Mouse (Mus musculus): ENCODE measurements around the gene Fat1.

The Fat1 gene

DNA sequence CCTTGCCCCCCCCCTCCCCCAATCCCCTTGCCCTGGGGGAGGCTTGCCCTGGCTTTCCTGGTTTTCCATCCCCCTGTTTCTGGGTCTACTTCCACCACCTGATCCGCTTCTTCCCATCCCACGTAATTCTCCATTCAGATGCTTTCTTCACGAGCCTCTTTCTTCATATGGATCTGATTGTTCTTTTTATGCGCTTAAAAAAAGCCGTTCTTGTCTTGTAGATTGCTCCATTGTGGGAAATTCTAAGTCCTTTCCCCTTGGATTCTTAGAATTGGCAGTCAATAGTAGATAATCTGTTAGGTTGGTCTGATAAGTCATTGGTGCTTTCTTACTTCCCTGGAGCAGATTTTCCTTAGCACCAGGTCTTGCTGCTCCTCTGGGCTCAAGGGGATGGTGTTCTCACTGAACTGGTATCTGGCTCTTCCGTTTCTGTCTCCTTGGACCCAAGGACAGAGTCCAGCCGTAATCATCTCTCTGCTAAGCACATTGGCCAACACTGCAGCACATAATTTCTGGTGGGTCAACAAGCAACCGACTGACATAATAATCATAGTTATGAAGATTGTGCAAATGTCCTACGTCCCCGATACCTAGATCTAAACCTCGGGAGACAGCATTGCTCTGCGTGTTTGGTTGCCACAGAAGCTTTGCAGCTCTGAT lies 27.5 kb downstream of the Fat1 start:
- DNase-seq: no peak

GRCm38 (mm10) chr8:44967521-44968039 lies 32.3 kb downstream of the Fat1 start:
- no peak for DNase-seq

DNA sequence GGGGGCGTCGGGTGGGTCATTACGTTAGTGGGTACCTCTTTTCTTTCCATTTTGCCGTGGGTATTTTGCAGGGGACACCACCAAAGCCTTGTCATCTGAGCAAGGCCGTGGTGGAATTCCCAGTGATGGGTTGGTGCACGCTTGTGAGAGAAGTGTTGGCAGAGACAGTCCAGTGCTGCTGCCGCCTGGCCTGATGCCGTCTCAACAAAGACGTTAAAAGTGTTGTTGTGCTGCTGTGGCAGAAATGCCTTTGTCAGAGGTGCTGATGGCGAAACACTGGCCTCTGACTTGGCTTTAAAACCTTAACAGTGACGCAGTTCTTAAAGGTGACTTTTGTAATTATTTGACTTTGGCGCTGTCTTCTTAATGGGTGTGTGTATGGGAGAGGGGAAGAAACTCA lies 34.8 kb downstream of the Fat1 start:
- DNase-seq: no peak

DNA sequence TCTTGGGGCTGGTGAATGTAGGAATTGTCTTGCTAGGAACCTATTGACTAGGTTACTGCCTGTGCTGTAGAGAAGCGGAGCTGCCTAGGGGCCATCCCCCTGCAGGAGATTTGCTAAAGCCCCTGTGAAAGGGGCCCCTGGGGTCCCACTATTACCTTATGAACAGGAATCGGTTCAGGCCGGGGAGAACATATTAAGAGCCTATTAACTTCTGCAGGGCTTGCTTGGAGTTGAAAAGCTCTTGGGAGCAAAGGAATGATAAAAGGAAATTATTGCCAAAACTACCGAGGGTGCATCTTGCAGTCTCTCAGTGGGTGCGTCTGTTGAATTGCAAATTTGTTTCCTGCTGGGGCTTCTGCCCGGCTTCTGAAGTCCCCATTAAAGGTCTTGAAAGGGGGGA lies 36.1 kb downstream of the Fat1 start:
- no peak for DNase-seq

- DNase-seq: no peak
Observed at GRCm38 (mm10) chr8:44971964-44972363, 36.7 kb downstream of the Fat1 start.

GRCm38 (mm10) chr8:44975113-44975512 lies 39.9 kb downstream of the Fat1 start:
- DNase-seq: no peak

DNA sequence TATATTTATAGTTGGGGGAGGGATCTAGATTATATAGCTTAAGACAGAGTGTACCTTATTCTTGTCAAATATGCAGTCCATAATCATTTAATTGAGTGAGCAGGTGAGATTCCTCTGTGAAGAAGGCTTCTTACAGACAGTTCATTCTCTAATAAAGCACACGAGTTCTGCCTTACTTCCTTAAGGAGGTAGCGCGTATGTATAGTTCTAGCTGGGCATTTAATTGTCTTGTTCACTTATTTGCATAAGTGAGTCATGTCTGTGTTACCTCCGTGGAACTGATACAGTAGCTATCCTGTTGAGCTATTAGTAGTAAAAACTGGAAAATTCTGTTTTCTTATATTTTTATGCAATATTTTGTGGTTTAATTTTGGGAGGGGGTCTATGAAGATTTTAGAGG lies 40.4 kb downstream of the Fat1 start:
- DNase-seq: no peak

DNA sequence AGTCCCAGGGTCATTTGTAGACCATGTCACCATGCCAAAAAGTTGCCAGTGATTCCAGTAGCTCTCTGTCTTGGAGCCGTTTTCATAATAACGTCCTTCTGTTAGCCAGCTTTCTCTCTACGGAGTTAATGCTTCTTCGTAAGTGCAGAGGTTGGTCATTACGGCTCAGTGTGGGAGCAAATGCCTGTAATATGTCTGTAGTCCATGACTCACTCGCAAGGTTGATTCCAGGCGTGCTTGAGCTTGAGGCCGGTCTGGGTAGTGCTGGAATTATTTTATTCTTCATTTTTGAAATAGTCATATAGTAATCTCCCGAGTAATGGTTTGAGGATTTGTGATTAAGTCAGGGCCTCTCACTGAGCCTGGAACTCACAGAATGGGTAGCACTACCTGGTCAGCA lies 43.4 kb downstream of the Fat1 start:
- no peak for DNase-seq

DNA sequence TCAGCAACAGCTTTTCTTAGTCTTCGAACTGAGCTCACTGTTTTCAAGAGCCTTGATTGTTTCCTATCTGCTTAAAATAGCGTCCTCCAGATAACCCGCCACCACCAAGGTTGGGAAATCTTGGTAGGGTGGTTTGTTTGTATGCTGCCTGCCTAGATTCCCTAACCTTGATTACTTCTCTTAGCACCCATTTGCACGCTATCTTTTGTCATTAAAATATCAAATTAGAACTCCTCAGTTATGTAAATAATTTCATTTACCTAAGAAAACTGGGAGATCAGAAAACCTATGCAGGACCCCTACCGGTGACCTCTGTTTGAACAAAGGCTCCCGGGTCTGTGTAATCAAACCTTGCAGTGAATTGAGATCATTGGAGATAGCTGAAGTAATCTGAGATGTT lies 44.0 kb downstream of the Fat1 start:
- no peak for DNase-seq

DNA sequence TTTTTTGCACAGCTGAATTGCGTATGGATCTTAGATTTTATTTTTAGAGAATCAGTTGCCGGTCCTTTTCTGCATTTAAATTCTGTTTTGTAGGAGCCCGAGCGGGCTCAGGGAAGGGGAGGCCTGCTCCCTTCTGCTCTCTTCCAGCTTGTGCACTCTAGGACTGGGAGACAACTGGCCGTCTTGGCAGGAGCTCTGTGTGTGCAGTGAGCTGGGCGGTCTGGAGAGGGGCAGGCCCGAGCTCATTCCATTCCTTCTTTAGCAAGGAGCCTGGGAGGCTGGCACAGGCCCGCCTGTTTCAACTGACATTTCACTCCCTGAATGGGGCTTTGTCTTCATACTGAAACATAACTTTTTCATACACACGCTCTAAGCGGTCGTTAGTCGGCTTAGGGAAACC lies 44.8 kb downstream of the Fat1 start:
- peak; percentile 78 for DNase-seq

DNA sequence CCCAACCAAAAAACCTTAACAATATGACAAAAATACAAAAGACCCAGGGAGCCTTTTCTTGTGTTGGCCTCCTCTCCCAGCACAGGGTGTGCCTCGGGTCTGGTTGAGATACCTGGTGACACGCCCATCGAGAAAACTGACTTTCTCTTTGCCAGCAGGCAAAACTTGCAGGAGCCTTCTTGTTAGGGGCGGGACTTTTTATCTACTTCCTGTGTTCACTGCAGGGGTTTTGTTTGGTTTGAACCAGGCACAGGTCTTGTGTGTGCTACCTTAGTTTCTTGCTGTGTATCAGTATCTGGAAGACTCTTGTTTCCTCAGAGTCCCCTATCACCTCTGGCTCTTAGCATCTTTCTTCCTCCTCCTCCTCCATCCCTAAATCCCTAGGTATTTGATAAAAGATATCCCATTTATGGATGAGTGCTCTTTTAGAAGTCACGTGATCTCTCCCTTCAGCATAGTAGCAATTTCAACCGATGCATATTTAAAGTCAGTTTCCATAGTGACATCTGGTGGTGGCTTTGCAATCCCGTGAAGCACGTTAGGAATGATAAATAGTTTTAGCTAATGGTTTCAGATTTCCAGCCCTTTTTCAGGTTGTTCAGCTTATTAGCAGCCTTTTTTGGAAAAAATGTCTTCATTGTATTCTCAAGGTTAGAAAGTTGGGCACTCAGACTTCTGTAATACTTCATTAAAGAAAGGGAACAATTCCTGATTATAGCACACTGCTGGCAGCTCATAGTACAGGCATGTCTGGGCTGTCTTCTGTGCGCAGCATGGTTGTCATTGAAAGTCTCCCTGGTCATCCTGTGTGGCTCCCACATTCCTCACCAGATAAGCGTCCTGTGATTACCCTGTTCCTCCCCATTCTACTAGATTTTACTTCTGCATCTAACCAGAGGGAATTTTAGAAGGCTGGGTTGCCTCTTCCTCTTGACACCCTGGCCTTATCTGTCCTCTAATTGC lies 50.4 kb downstream of the Fat1 start:
- DNase-seq: no peak

DNA sequence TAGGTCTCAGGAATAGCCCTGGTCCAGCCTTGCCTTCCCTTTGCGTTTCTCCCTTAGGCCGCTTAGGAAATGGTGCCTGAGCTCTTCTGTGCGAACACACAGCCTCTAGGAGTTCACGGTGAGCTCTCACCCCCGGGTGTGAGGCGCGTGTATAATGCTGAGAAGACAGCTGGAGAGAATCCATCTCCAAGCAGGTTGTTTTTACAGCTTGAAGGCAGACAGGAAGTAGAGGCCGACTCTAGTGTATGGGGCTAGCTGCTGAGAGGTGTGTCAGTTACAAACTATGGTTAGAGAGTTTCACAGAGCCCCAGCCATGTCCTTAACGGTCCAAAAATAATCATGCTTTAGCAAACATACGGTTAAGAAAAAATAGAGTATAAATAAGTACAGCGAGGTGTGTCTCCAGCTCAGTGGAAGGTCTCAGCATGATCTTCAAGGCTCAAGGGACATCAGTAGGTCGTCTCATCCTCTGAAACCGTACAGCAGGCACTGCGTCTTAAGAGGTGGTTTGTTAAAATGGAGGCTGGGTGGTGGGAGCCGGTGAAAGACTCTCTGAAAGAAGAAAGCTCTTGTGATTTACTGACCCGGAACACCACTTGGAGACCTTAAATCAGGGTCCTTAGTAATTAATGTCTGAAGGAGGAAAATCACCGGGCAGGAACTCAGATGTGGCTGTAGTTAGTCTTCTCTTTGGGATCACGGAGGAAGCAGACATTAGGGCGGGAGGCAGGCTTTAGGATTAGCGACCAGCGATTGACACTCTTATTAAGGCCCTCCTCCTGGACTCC lies 56.6 kb downstream of the Fat1 start:
- no peak for DNase-seq

- DNase-seq: no peak
Observed at GRCm38 (mm10) chr8:44992664-44993063, 57.4 kb downstream of the Fat1 start.

DNA sequence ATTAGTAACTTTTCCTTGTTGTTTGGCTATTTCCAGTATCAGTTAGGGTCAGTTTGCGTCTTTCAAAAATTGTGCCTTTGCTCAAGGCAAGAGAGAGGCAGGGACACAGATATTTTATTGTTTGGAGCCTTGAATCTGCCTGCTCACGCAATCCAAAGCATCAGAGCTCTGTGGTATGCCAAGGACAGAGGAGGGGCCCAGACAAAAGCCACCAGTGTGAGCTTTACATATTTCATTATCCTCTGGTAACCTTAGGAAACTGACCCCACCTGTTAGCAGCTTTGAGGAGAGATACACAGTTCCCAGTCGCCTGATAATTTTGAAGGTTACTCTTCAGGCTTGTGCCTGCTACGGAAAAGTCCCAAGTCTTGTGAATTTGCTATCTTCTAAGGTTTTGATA lies 58.1 kb downstream of the Fat1 start:
- no peak for DNase-seq

- no peak for DNase-seq
Observed at GRCm38 (mm10) chr8:44996493-44996892, 61.2 kb downstream of the Fat1 start.

GRCm38 (mm10) chr8:44997321-44997720 lies 62.1 kb downstream of the Fat1 start:
- DNase-seq: no peak

DNA sequence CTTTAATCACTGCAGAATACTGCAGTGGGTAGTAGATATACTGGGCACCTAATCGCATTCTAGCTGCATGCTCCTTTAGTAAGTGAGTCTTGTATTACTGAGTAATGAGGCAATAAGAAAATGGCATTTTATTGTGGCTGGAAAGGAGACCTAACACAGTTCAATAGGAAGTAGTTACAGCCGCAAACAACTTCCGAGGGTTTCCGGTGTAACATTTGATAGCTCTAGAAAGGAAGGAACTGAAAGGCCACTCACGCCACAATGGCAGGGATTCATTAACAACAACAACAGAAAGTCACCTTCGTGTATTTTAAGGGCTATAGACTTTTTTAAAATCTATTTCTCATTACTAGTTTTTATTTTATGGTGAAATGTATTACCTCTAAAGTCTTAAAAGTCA lies 62.6 kb downstream of the Fat1 start:
- no peak for DNase-seq

DNA sequence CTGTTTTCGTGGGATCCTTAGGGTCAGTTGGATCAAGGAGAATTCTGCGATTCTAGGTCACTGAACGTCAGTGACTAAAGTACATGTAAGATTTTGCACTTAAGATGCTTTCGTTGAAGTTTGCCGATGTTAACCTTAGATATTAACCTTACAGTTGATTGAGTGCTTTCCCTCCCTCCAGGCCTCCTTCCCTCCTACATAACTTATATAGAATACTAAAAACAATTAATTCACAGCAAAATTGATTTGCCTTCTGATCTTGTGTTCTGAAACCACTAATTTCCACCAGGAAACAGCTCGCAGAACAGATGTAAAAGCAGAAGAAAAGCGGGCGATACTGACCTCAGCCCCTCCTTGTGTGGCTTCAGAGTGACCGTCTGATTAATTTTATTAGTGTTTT lies 63.0 kb downstream of the Fat1 start:
- DNase-seq: no peak

GRCm38 (mm10) chr8:44998681-44999277 lies 63.5 kb downstream of the Fat1 start:
- DNase-seq: peak; percentile 84

DNA sequence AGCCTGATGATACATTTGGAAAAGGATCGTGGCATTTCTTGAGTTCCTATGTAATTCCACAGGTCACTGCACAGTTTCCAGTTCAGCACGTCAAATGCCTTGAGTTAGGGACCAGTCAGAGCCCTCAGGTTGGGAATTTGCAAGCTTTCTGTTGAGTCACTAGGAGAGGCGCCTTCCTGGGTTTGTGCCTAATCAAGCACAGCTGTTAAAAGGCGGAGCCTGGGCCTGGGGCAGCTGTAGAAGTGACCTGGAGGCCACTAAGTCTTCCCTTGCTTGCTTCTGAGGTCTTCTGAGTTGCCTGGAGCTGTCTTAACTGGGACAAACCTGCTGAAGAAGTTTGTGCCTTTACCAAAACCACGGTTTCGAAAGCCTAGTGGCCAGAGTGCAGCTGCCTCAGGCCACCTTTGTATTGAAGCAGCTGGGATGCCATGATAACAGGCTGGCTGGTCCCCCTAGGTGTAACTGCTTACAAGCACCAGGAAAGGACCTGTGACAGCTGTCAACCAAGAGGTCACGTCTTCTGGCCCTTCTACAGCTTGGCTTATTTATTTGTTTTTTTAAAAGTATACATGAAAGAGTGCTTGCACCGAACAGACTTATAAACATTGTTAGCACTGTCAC lies 66.4 kb downstream of the Fat1 start:
- DNase-seq: peak; percentile 8

GRCm38 (mm10) chr8:45002686-45003085 lies 67.4 kb downstream of the Fat1 start:
- peak; percentile 14 for DNase-seq

GRCm38 (mm10) chr8:45004021-45004420 lies 68.8 kb downstream of the Fat1 start:
- no peak for DNase-seq

All from cerebellum, adult 9-11 months (tissue).